Mouse (Mus musculus) central nervous system, embryonic 11.5 days (tissue): ENCODE measurements around the gene Kif24. TPM values are rescaled to one million over a fixed set of nuclear protein-coding genes. Genes with fewer than 3 reads are reported as not detected.

Source experiments
- polyA plus RNA-seq: library from polyadenylated mRNA; depleted of rRNA; stranded (reverse); fragments of >200 nt; gene quantifications from 2 replicates; pipeline ENCODE4 v1.2.3, GENCODE M21; 2012; rRNA removed

The Kif24 gene
- 10.1 and 10.4 TPM in 2 replicates for polyA plus RNA-seq

DNA sequence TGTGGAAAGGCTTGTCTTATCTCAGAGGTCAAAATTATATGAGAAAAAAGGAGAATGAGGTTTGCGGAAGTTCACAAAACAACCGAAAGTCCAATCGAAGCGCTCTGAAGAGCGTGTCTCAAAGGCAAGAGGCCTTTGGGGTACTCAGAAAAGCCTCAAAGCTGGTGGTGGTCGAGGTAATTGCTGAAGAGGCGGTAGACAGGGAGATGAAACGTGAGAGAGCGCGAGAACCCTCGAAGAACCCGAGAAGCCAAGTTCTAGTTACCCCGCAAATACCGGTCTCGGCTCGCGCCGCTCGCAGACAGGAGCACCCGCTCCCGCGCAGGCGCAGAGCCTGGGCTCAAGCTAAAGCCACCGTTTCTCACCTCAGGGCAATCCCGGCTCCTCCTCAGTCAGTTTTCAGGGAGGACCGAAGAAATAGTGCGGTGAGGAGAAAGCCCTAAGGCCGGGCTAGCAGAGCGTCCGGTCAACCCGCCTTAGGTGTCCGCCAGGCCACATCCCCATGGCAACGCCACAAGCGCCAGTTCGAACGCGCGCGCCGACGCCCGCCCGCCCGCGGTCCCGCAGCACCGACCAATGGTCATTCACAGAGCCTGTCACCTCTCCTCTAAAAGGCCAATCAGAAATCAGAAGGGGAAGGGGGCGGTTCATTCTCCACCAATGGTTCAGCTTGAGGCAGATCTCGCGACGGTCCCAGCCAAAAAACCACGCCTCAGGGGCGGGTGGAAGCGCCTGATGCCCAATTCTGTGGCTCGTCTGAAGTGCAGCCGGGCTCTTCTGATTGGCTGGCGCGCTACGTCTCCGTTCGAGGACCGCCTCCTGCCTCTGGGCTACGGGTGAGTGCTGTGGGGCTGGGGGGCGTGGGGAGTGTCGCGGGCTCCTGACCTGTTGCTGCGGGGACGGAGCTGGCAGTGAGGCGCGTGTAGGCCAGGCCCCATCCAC lies at the start of gene Kif24, which contains the start of gene Nudt2:
Gene Kif24, minus strand, starts transcription at position 543 of the 942 bp plus-strand sequence.
Gene Nudt2, plus strand, starts transcription at position 807 of the 942 bp plus-strand sequence.

GRCm38 (mm10) chr4:41502986-41503412 lies 38.3 kb upstream of the Kif24 start, which contains the start of gene AI464131:
Gene AI464131 (minus strand): TSS chr4:41503076.

GRCm38 (mm10) chr4:41348584-41349198 lies 116.0 kb downstream of the Kif24 start, which contains the start of gene Ubap1:
Gene Ubap1 (plus strand): TSS chr4:41348996.

Other genes starting within 250 kb of the Kif24 start
- 62.6 and 90.7 TPM in 2 replicates for gene Ubap2, start 189.7 kb downstream of the Kif24 start, polyA plus RNA-seq
- gene Dcaf12, start 150.0 kb downstream of the Kif24 start, polyA plus RNA-seq: 34.9 and 40.3 TPM in 2 replicates
- gene Ubap1, start 115.9 kb downstream of the Kif24 start, polyA plus RNA-seq: 53.2 and 57.1 TPM in 2 replicates
- gene Nudt2, start 264 bp upstream of the Kif24 start, polyA plus RNA-seq: 29.0 and 48.4 TPM in 2 replicates
- gene AI464131, start 38.2 kb upstream of the Kif24 start, polyA plus RNA-seq: 4.5 and 5.2 TPM in 2 replicates
- gene 1110017D15Rik, start 52.4 kb upstream of the Kif24 start, polyA plus RNA-seq: 3.3 and 3.7 TPM in 2 replicates
- gene Fam219a, start 104.7 kb upstream of the Kif24 start, polyA plus RNA-seq: 34.1 and 43.0 TPM in 2 replicates
- 1.7 and 3.9 TPM in 2 replicates for gene Dnaic1, start 104.9 kb upstream of the Kif24 start, polyA plus RNA-seq
- gene Enho, start 175.4 kb upstream of the Kif24 start, polyA plus RNA-seq: 32.8 and 37.7 TPM in 2 replicates
- 69.6 and 76.5 TPM in 2 replicates for gene Cntfr, start 232.2 kb upstream of the Kif24 start, polyA plus RNA-seq
- 74.6 and 76.8 TPM in 2 replicates for gene Il11ra1, start 235.1 kb upstream of the Kif24 start, polyA plus RNA-seq
- 58.6 and 86.2 TPM in 2 replicates for gene Rpp25l, start 248.6 kb upstream of the Kif24 start, polyA plus RNA-seq